Mouse (Mus musculus): ENCODE measurements around the gene Rxrb.

The Rxrb gene

GRCm38 (mm10) chr17:34039562-34040450 lies 8.2 kb downstream of the Rxrb start:
- ATAC-seq (ENCODE audit: insufficient number of reproducible peaks, low FRiP score, low TSS enrichment) = no peak

DNA sequence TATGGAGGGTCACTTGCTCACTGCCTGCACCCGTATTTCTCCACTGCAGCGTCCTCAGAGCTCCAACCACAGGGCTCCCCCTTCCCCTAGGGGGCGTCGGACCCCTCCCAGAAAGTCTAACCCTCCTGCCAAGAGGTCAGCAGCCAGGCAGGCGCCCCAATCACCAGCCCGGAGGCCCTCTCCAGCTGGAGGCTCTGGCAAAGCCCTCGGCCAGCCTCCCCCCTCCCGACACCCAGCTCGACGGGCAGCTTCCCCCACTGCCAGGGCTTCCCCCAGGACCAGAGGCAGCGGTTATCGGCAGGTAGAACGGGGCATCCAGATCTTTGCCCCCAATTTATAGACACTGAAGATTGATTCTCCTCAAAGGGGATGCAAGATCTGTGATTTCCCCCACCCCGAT lies 14.3 kb downstream of the Rxrb start:
- ATAC-seq (ENCODE audit: insufficient number of reproducible peaks, low FRiP score, low TSS enrichment) = no peak

- no peak for ATAC-seq (ENCODE audit: insufficient number of reproducible peaks, low FRiP score, low TSS enrichment)
Measured at GRCm38 (mm10) chr17:34047404-34048050, 15.9 kb downstream of the Rxrb start.

DNA sequence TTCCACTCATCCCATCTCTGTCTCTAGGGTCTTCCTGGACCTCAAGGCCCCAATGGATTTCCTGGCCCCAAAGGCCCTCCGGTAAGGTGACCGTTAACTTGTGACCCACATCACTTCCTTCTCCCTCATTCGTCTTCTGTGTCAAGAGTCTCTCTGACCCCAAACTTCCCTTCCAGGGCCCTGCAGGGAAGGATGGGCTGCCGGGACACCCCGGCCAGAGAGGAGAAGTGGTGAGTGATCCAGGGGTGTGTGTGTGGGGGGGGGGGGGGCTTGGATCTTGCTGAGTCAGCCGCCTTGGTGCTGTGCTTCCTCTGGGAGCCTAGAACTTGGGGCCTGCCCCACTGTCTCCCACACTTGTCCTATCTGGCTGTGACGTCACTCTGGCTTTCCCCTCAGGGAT lies 25.6 kb downstream of the Rxrb start:
- ATAC-seq (ENCODE audit: insufficient number of reproducible peaks, low FRiP score, low TSS enrichment) = no peak

- no peak for ATAC-seq (ENCODE audit: insufficient number of reproducible peaks, low FRiP score, low TSS enrichment)
Measured at GRCm38 (mm10) chr17:34068864-34069263, 37.3 kb downstream of the Rxrb start.

DNA sequence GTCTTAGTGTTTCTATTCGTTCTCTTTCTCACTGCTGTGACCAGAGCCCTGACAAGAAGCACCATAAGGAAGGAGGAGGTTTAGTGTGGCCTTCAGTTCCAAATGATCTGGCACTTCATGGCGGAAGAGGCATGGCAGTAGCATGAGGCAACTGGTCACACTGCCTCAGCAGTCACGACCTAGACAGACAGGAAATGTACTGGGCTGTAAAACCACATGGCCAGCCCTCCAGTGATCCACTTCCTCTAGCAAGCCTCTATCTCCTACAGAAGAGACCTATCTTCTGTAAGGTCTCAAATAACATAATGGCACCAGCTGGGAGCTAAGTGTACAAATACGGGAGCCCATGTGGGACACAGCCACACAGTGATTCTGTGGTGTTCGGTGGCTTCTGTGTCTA lies 40.5 kb downstream of the Rxrb start:
- no peak for ATAC-seq (ENCODE audit: insufficient number of reproducible peaks, low FRiP score, low TSS enrichment)

DNA sequence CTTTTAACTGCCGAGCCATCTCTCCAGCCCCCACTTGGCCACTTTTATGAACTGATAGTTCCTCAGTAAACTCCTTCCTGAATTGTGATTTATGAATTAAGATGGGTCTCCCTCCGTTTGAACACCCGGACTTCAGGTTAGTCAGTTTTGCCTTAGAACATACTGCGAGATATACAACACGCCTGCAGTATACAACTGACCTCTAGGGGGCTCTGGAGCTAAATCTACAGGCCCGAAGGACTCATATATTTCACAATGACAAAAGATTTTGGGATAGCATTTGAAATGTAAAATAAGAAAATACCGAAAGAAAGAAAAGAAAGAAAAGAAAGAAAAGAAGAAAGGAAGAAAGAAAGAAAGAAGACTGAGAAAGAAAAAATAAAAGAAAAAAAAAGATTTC lies 43.7 kb downstream of the Rxrb start:
- ATAC-seq (ENCODE audit: insufficient number of reproducible peaks, low FRiP score, low TSS enrichment) = no peak

DNA sequence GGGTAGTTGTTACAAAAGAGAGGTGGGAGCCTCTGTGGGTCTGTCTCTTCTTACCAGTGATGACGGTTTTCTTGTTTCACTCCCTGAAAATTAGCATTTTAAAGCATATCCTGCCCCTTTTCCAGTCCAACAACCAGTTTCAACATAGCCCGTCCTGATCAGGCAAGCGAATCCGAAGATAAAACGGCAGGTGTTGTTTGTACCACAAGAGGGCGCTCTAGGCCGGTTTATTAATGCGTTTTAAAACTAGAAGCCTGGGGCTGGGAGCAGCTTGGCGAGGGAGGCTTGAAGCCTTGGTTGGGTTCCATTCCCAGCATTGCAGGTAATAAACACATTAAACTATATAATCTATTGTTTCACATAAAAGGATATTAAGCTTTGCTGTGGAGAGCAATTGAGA lies 45.9 kb downstream of the Rxrb start:
- ATAC-seq (ENCODE audit: insufficient number of reproducible peaks, low FRiP score, low TSS enrichment) = no peak

GRCm38 (mm10) chr17:34078148-34078547 lies 46.5 kb downstream of the Rxrb start:
- no peak for ATAC-seq (ENCODE audit: insufficient number of reproducible peaks, low FRiP score, low TSS enrichment)

- no peak for ATAC-seq (ENCODE audit: insufficient number of reproducible peaks, low FRiP score, low TSS enrichment)
Measured at GRCm38 (mm10) chr17:34079002-34079401, 47.4 kb downstream of the Rxrb start.

- ATAC-seq (ENCODE audit: insufficient number of reproducible peaks, low FRiP score, low TSS enrichment) = no peak
Measured at GRCm38 (mm10) chr17:34079621-34080020, 48.0 kb downstream of the Rxrb start.

- ATAC-seq (ENCODE audit: insufficient number of reproducible peaks, low FRiP score, low TSS enrichment) = no peak
Measured at GRCm38 (mm10) chr17:34083104-34083503, 51.5 kb downstream of the Rxrb start.

- no peak for ATAC-seq (ENCODE audit: insufficient number of reproducible peaks, low FRiP score, low TSS enrichment)
Measured at GRCm38 (mm10) chr17:34087386-34087785, 55.8 kb downstream of the Rxrb start.
